Mouse (Mus musculus) erythroblast, embryonic 14.5 days (primary cell): Measurements from ENCODE around the gene Ruvbl2.

ENCODE experiments used
- GATA1 ChIP-seq: IDR thresholded peaks from 2 replicates; pipeline ENCODE4 v1.6.1; 2012; ENCODE audit warnings: low read length, inconsistent platforms, mixed read lengths
- TAL1 ChIP-seq: IDR thresholded peaks from 3 replicates; pipeline ENCODE4 v1.6.1; 2012; ENCODE audit warnings: low read length, inconsistent platforms, mixed read lengths

DNA sequence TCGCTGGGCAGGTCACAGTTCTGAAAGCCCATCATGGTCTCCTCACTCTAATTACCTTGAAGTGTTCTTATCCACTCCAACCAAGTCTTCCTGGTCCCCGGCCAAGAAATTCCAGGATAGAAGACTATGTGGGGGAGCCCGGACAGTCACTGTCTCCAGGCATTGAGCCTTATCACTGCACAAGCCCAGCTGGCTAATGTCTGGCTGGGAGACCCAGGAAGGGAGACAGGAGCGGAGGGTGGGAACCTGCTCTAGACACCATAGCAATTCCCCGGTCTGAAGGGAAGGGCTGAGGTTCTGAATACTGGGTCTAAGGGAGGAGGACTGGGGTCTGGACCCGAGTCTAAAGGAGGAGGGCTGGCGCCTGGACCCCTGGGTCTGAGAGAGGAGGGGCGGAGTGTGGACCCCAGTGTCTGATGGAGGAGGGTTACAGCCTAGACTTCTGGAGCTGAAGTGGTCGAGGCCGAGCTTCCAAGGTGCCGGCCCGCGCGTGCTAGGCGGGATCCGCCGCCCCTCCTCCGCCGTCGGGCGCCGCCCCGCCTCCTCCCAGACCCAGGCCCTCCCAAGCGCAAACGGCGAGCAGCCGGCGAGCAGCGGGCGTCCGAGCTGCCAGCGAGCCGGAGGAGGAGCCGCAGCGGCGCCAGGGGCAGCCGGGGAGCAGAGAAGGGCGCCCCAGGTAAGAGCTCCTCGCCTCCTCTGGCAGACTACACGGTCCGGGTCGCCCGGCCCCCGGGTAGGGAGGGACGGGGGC lies 24.6 kb downstream of the Ruvbl2 start, which contains the start of gene Ntf5:
- TF ChIP-seq GATA1 (no peak), TAL1 (no peak)
